Mouse (Mus musculus) liver, embryonic 15.5 days (tissue): ENCODE data around the gene Ldb3. TPM values are rescaled to one million over a fixed set of nuclear protein-coding genes. Genes with fewer than 3 reads are reported as not detected.

Experiments
- ATAC-seq: fragments of 200-750 bp; cut with Nextera tagmentation; 2 replicates; pipeline ENCODE4 v1.8.0; 2017; ENCODE audit warnings: moderate number of reproducible peaks, mild to moderate bottlenecking, moderate library complexity; ENCODE audit not compliant: insufficient read depth
- H3K27ac ChIP-seq: fragments of 300-500 bp; sonication (generic); replicated peaks from 2 replicates; pipeline ENCODE4 v1.5.1; 2015; ENCODE audit warnings: mild to moderate bottlenecking, inconsistent platforms
- H3K27me3 ChIP-seq: fragments of 300-500 bp; sonication (generic); 2 replicates; pipeline ENCODE4 v1.6.1; 2015; ENCODE audit warnings: mild to moderate bottlenecking, inconsistent platforms
- H3K36me3 ChIP-seq: fragments of 300-500 bp; sonication (generic); replicated peaks from 2 replicates; pipeline ENCODE4 v1.6.1; 2015; ENCODE audit warnings: moderate library complexity, mild to moderate bottlenecking, inconsistent platforms
- H3K4me1 ChIP-seq: fragments of 300-500 bp; sonication (generic); replicated peaks from 2 replicates; pipeline ENCODE4 v1.6.1; 2015; ENCODE audit warnings: inconsistent platforms
- H3K4me2 ChIP-seq: fragments of 300-500 bp; sonication (generic); 2 replicates; pipeline ENCODE4 v1.6.1; 2015; ENCODE audit warnings: moderate library complexity, mild to moderate bottlenecking, inconsistent platforms
- H3K4me3 ChIP-seq: fragments of 300-500 bp; sonication (generic); replicated peaks from 2 replicates; pipeline ENCODE4 v1.5.1; 2015; ENCODE audit warnings: mild to moderate bottlenecking, inconsistent platforms
- H3K9ac ChIP-seq: fragments of 300-500 bp; sonication (generic); 2 replicates; pipeline ENCODE4 v1.6.1; 2015; ENCODE audit warnings: moderate library complexity, mild to moderate bottlenecking, inconsistent platforms
- H3K9me3 ChIP-seq: fragments of 300-500 bp; sonication (generic); replicated peaks from 2 replicates; pipeline ENCODE4 v1.6.1; 2016; ENCODE audit warnings: inconsistent platforms
- WGBS: fragments of 180-500 bp; shearing (Covaris S2); methylation state at CpG from one replicate; pipeline ENCODE4 v1.1.7; 2015; ENCODE audit warnings: mixed read lengths; ENCODE audit not compliant: insufficient replicate concordance; 5-methylcytosine and 5-hydroxymethylcytosine counted together
- polyA plus RNA-seq: library from polyadenylated mRNA; unstranded; fragments of >200 nt; fragmentation: Nextera tagmentation; extraction: Ambion mirVana; gene quantifications from 2 replicates; pipeline ENCODE4 v1.2.1, GENCODE M21; 2015

Gene Ldb3
- polyA plus RNA-seq, 1 experiment from 2014 or later, result 4.2 TPM

DNA sequence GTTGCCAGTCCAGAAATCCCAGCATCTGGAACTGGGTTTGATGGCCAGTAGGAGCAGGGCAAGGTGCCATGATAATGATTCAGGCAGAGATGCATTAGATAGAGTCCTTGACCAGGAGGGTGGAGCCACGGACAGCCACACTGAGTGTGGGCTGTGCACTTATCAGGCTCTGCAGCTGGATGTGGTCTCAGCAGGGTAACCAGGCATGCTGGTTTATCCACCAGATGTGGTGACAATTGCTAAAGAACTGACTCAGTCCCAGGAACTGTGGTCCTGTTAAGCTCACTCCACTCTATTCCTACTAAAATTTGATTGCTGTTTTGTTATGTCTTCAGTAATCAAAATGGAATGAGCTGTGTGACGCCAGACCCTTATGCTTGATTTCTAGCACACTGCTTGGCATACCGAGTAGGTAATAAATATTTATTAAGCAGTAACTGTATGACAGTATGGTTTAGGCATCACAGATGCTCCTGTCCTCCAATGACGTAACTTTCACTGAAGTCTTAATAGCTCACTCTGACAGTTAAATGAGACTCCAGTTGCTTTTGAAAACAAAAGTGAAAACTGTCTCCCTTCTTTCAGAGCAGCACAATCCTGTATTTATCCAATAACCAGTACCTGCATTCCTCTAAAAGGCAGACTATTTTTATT lies 80.2 kb downstream of the Ldb3 start:
- Histone ChIP-seq H3K4me2 (no peak overlapping the region), H3K27ac (no peak overlapping the region), H3K9me3 (no peaks in the 10 kb centered on the region), H3K4me1 (peaks cover 11% of the 10 kb centered on the region), H3K27me3 (peaks cover 53% of the 10 kb centered on the region), H3K9ac (no peak overlapping the region), H3K36me3 (no peaks in the 10 kb centered on the region), H3K4me3 (no peak overlapping the region)
- 26% methylated on average over 4 of the region's 4 CpGs for WGBS
- ATAC-seq, result no peak

DNA sequence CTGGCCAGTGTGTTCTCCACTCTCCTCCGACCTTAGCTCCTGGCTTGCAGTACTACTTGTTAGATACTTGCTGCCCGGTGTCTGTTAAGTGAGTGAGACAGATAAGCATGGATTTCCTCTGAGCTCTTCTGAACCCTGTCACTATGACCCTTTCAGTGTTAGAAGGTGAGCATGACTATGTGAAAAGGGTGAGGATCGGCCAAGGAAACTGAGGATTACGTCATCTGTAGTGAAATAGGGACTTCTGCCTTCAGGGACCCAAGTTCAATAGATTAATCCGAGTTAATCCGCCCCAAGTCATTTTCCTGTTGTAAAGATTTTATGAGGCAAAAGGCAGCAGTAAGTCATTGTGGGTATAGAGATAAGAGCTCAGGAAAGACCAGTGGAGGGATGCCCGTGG lies 83.2 kb downstream of the Ldb3 start:
- H3K27ac ChIP-seq, result no peak overlapping the region
- H3K4me2 ChIP-seq, result no peak overlapping the region
- 18% methylated on average over 7 of the region's 7 CpGs for WGBS
- no peak for ATAC-seq
- H3K36me3 ChIP-seq, result no peaks in the 10 kb centered on the region
- H3K4me3 ChIP-seq, result no peak overlapping the region
- peaks cover 21% of the 10 kb centered on the region for H3K4me1 ChIP-seq
- no peaks in the 10 kb centered on the region for H3K9me3 ChIP-seq
- no peak overlapping the region for H3K9ac ChIP-seq
- peaks cover 70% of the 10 kb centered on the region for H3K27me3 ChIP-seq

DNA sequence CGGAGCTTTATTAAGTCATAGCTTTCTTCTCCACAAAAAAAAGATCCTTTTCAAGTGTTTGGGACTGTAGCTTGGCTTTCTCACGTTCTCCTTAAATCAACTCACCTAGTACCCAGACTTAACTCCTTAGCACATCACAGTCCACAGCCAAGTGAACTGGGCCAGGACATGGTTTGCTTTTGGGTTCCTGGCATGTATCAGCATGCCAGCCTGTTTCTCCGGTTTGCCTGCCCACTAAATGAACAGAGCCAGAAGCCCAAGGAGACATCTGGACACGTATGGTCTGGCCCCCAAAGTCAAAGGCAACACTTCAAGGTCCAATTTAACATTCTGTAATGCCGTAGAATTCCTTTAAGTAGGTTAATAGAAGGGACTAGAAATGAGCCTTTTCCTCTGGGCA lies 84.1 kb downstream of the Ldb3 start:
- Histone ChIP-seq H3K9ac (no peak overlapping the region), H3K9me3 (no peaks in the 10 kb centered on the region), H3K36me3 (no peaks in the 10 kb centered on the region), H3K4me2 (no peak overlapping the region), H3K4me1 (peaks cover 21% of the 10 kb centered on the region), H3K4me3 (no peak overlapping the region), H3K27ac (no peak overlapping the region), H3K27me3 (peaks cover 77% of the 10 kb centered on the region)
- ATAC-seq, result no peak
- WGBS, result 69% methylated on average over 5 of the region's 5 CpGs

DNA sequence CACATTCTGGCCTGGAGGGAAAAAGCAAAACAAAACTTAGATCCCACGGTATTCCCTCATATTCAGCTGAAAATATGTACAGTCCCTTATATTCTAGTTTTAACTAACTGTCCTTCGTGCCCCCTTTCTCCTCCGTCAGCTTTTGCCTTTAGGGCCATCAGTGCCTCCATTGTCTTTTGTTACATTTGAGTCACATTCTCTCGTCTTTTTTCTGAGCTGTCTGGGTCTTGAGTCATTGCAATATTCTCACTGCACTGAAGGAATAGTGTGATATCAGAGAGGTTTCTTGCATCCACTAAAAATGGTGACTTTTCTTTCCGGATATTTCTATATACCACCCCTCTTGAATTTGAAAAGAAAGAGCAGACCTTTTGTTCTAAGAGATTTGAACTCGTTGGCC lies 84.7 kb downstream of the Ldb3 start:
- Histone ChIP-seq H3K4me1 (peaks cover 17% of the 10 kb centered on the region), H3K36me3 (no peaks in the 10 kb centered on the region), H3K4me3 (no peak overlapping the region), H3K4me2 (no peak overlapping the region), H3K27me3 (peaks cover 83% of the 10 kb centered on the region), H3K9ac (no peak overlapping the region), H3K27ac (no peak overlapping the region), H3K9me3 (no peaks in the 10 kb centered on the region)
- ATAC-seq, result no peak
- 55% methylated on average over 6 of the region's 6 CpGs for WGBS

DNA sequence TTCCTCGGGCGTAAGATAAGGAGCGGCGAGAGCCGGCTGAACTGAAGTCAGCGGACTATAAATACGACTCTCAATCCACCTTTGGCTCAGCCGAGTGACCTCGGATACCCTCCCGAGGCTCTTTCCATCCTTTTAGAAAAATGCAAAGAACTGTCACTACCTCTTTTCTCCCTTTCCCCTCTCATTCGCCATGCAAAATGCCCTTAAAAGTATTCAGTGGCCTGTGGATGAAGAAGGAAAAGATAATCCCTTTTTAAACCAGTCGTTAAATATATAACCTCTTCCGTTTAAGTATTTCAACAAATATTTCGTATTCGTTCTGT lies 85.2 kb downstream of the Ldb3 start, which contains the start of gene Bmpr1a:
TSS of gene Bmpr1a (minus strand) at position 17 of the 323 bp plus-strand sequence.
- H3K4me2 ChIP-seq, result peak within 1 kb of the TSS; percentile 79
- peak within 1 kb of the TSS; percentile 55 for H3K9ac ChIP-seq
- ATAC-seq, result no peak
- H3K27me3 ChIP-seq, result peaks cover 86% of the 10 kb centered on the region
- no peaks in the 10 kb centered on the region for H3K9me3 ChIP-seq
- H3K27ac ChIP-seq, result peak within 1 kb of the TSS; percentile 76
- H3K36me3 ChIP-seq, result no peaks in the 10 kb centered on the region
- H3K4me3 ChIP-seq, result peak within 1 kb of the TSS; percentile 66
- 11% methylated on average over 15 of the region's 15 CpGs for WGBS
- H3K4me1 ChIP-seq, result peaks cover 14% of the 10 kb centered on the region

DNA sequence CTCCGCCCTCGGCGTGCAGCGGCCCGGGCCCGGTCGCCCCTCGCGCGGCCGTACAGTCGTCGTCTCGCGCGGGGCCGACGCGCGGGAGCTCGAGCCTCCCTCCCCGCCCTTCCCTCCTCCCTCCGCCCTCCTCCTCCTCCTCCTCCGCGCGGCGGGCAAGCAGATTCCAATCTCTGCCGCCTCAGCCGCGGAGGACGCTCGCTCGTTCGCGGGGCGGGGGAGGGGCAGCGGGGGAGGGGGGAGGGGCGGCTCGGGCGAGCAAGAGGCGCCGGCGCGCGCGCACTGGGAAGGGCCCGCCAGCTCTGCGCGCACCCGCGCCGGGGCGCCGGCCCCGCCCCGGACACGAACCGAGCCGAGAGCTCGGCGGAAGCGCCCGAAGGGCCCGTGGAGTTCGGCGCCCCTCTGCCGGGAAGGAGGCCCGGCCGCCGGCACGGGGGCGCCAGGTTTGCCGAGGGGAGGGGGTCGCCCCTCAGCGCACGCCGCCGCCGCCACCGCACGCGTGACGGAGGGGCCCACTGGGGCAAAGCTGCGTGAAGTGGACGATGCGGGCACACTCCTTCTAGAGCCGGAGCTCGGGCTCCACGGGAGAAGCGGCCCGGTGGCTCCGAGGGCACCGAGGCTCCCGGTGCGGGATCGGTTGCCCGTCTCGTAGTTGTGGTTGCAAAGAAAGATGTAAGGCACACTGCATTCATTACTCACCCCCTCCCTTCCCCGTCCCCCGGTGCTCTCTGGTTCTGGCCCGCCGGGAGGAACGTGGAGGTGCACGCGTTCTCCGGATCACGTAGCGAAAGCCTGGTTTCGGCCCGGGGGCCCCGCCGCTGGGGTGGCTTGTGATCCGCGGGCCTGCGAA lies 85.8 kb downstream of the Ldb3 start:
- Histone ChIP-seq H3K4me2 (peak overlapping the region; percentile 79), H3K27ac (peak overlapping the region; percentile 76), H3K4me1 (peaks cover 11% of the 10 kb centered on the region), H3K4me3 (peak overlapping the region; percentile 66), H3K9ac (peak overlapping the region; percentile 55), H3K36me3 (no peaks in the 10 kb centered on the region), H3K9me3 (no peaks in the 10 kb centered on the region), H3K27me3 (peaks cover 88% of the 10 kb centered on the region)
- under 1% methylated on average over 99 of the region's 115 CpGs for WGBS
- ATAC-seq, result peak; percentile 82

DNA sequence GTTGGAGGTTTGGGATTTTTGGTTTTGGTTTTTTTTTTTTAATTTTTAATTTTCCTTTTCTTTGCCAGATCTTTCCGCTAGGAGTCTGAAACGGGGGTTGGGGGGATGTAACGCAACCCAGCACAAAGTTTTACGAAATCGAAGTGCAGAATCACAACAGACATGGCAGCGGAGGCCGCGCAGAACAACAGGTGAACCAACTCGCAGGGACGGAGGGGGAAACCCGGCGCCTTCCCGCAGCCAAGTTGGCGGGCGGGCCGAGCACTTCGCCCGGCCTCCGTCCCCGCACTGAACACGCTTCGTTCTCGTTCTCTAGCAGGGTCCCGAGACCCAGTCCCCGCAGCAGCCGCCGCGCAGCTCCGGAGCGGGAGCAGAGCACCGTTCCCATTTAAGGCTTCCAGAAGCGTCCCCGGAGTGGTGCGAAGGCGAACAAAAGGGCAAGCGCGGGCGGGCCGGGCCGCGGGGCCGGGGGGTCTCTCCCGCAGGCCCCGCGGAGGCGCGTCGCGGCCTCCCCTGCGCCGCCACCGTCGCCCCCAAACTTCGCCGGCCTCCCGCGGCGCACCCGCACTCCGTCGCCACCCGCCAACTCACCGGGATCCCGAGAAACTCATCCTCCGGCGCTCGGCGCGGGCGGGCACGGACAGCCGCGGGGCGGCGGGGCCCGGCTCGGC lies 86.5 kb downstream of the Ldb3 start:
- ATAC-seq, result no peak

DNA sequence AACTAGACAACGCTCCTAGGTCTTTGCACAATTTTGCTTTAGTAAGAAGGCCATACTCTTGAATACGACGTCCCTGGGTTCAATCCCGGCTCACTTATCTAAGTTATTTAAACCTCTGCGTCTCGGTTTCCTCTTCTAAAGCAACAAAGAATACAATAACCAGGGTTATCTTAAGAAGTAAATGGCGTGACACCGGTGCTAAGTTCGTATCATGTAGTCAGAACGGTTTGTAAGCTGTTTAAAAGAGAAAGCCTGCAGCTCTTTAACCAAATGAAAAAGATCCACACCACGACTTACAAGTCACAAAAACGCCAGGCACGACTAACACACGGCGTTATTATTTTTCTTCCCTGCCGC lies 87.1 kb downstream of the Ldb3 start:
- H3K4me1 ChIP-seq, result peaks cover 11% of the 10 kb centered on the region
- H3K36me3 ChIP-seq, result no peaks in the 10 kb centered on the region
- H3K9me3 ChIP-seq, result no peaks in the 10 kb centered on the region
- peak overlapping the region; percentile 66 for H3K4me3 ChIP-seq
- peak overlapping the region; percentile 54; the same call in 1 of the 2 replicates for H3K9ac ChIP-seq
- peak overlapping the region; percentile 76; the same call in 1 of the 2 replicates for H3K27ac ChIP-seq
- WGBS, result 1% methylated on average over 16 of the region's 16 CpGs
- peaks cover 85% of the 10 kb centered on the region for H3K27me3 ChIP-seq
- ATAC-seq, result no peak
- peak overlapping the region; percentile 79 for H3K4me2 ChIP-seq

More for the DNA sequence above, 86.5 kb downstream of the Ldb3 start:
- peak overlapping the region; percentile 76 for H3K27ac ChIP-seq
- H3K9ac ChIP-seq, result peak overlapping the region; percentile 54
- H3K4me3 ChIP-seq, result peak overlapping the region; percentile 66
- H3K27me3 ChIP-seq, result peaks cover 89% of the 10 kb centered on the region
- peak overlapping the region; percentile 79 for H3K4me2 ChIP-seq
- no peaks in the 10 kb centered on the region for H3K9me3 ChIP-seq
- H3K4me1 ChIP-seq, result peaks cover 11% of the 10 kb centered on the region
- no peaks in the 10 kb centered on the region for H3K36me3 ChIP-seq
- under 1% methylated on average over 77 of the region's 77 CpGs for WGBS

DNA sequence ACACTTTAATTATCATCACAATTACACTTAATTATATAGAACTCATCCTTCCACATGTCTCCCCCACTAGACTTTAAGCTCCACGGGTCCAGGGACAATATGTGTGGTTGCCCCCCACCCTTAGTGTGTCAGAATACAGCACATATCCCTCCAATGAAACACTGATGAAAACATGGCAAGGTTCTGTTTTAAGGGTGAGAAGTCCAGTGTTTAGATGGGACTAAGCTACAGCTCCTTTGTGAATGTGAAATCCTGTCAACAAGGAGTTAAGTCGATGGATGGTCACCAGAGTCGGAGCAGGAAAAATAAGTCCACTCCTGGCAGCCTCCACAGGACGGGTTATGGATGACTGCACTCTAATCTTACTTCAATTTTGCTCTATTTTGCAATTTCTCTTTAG lies 88.2 kb downstream of the Ldb3 start:
- WGBS, result 22% methylated on average over 4 of the region's 4 CpGs
- Histone ChIP-seq H3K27ac (no peak overlapping the region), H3K9ac (no peak overlapping the region), H3K36me3 (no peaks in the 10 kb centered on the region), H3K4me3 (no peak overlapping the region), H3K27me3 (peaks cover 79% of the 10 kb centered on the region), H3K4me1 (peaks cover 11% of the 10 kb centered on the region), H3K9me3 (no peaks in the 10 kb centered on the region), H3K4me2 (no peak overlapping the region; the same call in 1 of the 2 replicates)
- no peak for ATAC-seq

DNA sequence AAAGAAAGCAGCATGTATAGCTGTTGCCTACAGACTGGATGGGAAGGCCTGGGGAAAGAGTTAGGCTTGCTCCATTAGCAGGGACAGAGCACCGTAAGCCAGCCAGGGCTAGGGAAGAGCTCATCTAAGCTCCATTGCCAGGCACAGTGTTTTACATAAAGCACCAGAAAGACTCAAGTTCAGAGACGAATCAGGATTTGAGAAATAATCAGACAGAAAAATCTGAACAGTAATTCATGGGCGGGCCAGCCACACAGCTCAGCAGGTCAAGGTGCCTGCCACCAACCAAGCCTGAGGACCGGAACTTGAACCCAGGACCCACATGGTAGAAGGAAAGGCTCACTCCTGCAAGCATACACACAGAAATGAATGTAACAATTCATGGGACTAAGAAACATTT lies 88.8 kb downstream of the Ldb3 start:
- Histone ChIP-seq H3K4me2 (no peak overlapping the region), H3K27ac (no peak overlapping the region), H3K4me1 (peaks cover 11% of the 10 kb centered on the region), H3K36me3 (no peaks in the 10 kb centered on the region), H3K4me3 (no peak overlapping the region), H3K9me3 (no peaks in the 10 kb centered on the region), H3K27me3 (peaks cover 73% of the 10 kb centered on the region), H3K9ac (no peak overlapping the region)
- no peak for ATAC-seq
- 59% methylated on average over 4 of the region's 4 CpGs for WGBS

DNA sequence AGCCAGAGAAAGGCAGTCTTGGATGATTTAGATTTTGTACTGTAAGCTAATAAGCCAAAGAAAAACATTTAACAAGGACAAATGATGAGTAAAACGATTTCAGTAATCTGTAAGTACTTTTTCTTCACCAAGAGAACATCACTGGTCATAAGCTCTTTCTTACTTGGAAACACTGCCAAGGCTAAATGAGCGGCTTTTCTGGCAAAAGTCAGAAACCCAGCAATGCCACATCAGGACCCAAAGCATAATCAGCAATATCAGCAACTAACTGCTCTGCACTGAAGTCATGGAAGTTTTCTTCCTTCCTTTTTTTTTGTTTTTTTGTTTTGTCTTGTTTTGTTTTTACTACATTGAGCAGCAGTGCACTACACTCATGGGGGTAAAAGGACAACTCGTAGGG lies 91.1 kb downstream of the Ldb3 start:
- Histone ChIP-seq H3K27ac (no peak overlapping the region), H3K9ac (no peak overlapping the region), H3K9me3 (no peaks in the 10 kb centered on the region), H3K4me3 (no peak overlapping the region), H3K27me3 (peaks cover 49% of the 10 kb centered on the region), H3K4me1 (0 out of 2 replicates have a peak, but pooled peaks cover 5% of the 10 kb centered on the region), H3K36me3 (no peaks in the 10 kb centered on the region), H3K4me2 (no peak overlapping the region)
- ATAC-seq, result no peak
- WGBS, result 48% methylated on average over 3 of the region's 3 CpGs
